Mouse (Mus musculus) thymus, postnatal 0 days (tissue): Measurements from ENCODE around the gene Rnf44. TPM values are rescaled to one million over a fixed set of nuclear protein-coding genes. Genes with fewer than 3 reads are reported as not detected.

Experiments
- DNase-seq: peaks from one replicate; pipeline ENCODE4 v3.0.0-alpha.2; 2015; ENCODE audit warnings: low spot score
- polyA plus RNA-seq: library from polyadenylated mRNA; unstranded; fragments of >200 nt; fragmentation: Nextera tagmentation; extraction: Ambion mirVana; gene quantifications from 2 replicates; pipeline ENCODE4 v1.2.1, GENCODE M21; 2015

The Rnf44 gene
- polyA plus RNA-seq, 1 experiment from 2014 or later = 83.5 TPM

DNA sequence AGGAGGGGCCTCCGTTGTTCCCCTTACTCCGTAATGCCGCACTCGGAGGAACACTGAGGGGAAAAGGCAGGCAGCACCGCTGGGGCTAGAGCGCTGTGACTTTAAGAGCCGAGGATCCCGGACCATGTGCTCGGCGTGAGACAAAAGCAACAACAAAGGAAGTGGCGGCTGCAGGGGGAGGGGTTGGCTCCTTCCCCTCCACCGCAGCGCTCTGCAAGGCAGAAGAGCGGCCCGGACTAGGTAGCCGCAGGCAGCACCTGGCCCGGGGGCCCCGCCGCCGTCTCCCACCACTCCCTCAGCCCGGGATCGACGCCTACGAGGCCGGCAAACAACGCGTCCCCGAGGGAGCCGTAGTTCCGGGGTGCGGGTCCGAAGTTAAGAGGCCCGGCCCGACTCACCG is 6.6 kb downstream of the Rnf44 start:
- DNase-seq = peak; percentile 93

DNA sequence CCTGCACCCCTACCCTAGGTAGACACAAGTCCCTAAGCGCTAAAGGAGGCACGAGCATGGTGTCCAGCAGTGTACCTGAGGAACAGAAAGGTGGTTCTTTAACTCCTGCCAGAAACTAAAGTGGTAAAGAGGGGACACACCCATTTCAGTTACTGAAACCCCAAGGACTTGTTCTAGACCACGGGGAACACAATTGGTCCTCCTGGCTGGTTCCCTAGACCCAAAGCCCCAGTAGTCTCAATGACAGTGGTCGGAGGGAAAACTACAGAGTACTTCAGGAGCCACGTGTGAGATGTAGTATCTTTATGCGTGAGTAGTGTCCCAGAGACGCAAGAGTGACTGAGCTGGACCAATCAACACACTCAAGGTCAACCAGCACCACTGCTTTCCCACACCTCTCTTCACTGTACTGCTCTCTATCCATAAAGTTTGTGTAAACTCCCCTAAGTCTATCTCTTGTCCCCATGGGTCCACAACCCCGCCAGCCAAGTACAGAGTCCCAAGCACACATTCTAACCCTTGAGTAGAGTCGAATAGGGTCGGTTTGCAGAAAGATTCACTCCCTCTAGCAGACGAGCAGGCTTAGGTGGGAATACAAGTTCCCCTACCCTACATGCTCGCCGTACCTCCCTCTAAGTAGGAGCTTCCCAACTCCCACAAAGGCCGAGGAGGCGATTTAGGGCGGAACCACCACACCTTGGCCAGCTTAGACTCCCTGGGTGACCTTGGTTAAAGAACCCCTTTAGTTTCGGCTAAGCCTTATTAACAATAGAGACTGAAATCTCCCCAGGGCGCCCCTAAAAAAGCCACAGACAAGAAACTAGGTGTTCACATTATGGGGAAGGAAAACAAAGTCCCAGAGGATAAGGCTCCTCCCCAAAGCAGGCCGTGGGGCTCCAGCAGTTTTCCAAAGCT is 7.3 kb downstream of the Rnf44 start:
- peak; percentile 14 for DNase-seq

- DNase-seq = no peak
These were observed 8.5 kb downstream of the Rnf44 start for GRCm38 (mm10) chr13:54685174-54685573.

GRCm38 (mm10) chr13:54684140-54684896 is 9.4 kb downstream of the Rnf44 start:
- no peak for DNase-seq

GRCm38 (mm10) chr13:54683301-54683700 is 10.4 kb downstream of the Rnf44 start:
- no peak for DNase-seq

DNA sequence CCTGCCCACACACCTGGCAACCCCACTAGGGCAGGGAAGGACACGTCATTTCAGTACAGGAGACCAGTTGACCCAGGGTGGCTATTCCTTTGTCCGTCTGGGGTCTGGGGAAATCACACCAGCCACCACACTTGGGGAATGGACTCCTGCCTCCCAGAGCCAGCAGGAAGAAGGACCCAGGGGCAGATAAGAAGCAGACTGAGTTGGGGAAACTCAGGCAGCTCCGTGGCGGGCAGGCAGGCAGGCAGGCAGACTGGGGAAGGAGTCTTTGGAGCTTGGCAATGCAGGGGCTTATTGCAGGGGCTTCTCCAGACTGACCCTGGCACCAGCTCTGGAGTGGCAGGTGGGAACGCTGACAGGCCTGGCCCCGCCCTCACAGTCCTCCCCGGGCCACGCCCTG is 12.4 kb downstream of the Rnf44 start:
- no peak for DNase-seq

DNA sequence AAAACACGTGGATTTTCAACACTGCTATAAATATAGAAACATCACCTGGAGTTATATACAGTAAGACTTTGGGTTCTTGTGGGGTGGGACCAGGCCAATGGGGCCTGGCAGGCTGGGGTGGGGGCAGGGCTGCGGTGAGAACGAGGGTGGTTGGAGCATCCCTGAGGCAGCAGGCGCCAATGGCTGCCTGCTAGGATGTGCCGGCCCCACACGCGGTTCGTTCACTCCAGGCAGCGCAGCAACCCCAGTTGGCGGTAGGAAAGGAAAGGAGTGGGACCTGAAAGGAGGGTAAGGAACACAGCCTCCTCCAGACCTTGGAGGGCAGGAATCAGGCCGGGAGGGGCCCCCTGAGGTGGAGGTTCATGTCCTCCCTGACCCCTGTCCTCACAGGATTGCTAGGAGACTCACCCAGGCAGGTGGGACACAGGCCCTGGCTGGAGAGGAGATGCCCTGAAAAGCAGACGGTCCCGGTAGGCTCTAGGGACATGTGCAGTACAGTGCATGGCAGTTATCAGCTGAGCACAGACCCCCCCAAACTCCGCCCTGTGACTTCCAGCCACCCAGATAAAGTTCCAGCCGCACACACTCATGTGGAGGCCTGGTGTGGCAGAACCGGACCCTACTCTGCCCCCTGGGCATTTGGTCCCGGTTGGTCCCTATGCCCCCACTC is 13.4 kb downstream of the Rnf44 start:
- no peak for DNase-seq

DNA sequence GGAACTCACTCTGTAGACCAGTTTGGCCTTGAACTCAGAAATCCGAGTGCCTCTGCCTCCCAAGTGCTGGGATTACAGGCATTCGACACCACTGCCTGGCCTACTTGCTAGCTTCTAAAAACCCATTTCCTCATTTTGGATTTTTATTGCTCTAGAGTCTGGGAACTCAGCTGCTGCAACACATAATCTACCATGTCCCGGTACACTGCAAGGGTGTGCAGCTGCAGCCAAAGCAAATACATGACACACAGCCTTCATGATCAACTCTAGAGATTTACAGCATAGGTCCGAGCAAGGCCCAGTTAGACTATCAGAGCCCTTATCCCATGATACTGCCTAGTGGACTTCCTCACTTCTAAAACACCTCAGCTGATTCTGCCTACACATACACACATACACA is 15.4 kb downstream of the Rnf44 start:
- DNase-seq = no peak

DNA sequence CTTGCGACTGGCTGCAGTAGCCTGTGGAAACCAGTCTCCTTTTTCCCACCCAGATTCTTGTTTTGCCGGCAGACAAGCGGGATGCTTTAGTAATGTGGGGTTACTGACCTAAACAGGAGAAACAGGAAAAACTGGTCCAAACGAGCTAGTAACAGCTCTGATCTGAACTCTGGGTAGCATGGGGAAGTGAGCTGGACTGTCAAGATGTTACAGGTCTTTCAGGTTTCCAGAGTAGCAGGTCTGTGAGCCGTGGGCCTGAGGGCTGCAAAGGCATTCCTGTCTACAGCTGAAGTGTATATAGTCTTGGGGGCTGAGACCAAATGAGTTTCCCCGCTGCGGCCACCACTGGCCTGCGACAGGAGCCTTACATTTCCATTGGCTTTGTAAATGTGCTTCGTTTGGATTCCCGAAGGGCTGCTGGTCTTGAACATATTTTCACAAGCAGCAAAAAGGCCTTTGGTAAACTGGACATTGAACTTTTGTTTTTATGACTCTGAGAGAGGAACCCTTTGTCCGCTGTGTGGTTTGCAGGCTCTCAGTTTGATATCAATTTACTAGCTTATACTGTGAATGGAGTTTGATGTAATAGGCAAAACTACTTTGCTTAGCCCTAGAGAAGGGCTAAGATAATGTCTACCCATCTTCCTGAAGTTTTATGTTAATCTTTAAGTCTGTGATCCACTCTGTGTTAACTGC is 17.7 kb downstream of the Rnf44 start:
- no peak for DNase-seq

DNA sequence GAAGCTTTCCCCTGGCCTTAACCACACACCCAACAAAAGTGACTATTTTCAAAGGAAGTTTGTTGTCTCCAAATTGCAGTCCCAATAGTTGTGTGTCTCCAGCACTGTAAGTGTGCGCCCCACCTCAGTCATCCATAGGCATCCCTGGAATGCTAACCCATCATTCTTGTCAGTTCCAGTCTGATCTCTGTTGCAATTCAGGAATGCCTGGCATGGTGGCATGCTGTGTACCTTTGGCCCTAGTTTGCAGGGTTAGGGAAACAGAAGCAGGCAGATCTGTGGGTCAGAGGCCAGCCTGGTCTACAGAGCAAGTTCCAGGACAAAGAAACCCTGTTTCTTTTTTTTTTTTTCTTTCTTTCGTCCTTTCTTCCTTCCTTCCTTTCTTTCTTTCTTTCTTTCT is 23.2 kb downstream of the Rnf44 start:
- DNase-seq = no peak

DNA sequence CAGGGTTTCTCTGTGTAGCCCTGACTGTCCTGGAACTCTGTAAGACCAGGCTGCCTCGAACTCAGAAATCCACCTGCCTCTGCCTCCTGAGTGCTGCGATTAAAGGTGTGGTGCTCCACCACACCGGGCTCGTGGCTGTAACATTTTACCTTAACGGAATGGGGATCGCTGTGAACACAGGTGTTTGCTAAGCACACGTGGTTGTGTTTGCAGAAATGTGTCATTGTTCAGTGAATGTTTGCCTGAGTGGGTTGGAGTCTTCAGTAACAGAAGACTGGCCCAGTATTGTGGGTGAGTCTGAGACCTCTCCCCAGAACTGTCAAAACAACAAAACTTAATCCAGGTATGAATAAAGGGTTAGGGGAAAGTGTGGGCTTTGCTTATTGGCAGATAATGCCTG is 28.6 kb downstream of the Rnf44 start:
- DNase-seq = no peak

GRCm38 (mm10) chr13:54664509-54664908 is 29.2 kb downstream of the Rnf44 start:
- DNase-seq = no peak

DNA sequence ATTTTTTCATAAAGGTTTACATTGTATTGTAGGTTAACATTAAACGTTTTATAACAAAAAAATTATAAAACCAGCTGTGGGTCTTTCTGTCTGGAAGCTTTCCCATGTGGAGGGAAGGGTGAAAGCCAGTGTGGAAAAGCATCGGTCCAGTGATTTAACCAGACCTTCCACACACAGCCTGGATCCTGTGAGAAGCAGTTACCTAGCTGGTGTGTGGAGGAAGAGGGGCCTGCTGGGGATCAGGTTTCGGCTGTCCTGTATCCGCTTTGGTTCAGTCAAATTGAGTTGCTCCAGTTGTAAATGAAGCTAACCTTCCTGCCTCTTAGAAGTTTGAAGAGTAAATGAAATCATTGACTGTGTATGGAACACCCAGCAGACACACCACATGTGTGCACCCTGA is 29.7 kb downstream of the Rnf44 start:
- DNase-seq = no peak

- no peak for DNase-seq
These were observed 32.3 kb downstream of the Rnf44 start for GRCm38 (mm10) chr13:54661358-54661757.

DNA sequence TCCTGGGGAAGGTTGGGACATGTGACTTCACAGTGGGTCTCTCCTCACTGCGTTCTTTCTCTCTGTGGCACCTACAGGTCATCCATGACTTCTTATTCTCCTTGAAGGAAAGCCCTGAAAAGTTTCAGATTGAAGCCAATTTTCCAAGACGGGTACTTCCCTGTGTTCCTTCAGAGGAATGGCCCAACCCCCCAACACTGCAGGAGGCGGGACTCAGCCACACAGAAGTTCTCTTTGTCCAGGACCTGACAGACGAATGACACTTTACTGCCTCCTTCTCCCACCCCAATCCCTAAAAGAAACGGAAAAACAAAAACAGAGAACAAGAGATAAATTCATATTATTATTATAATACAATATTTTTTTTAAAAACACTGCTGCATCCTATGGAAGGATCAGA is 32.8 kb downstream of the Rnf44 start:
- no peak for DNase-seq

- DNase-seq = no peak
These were observed 43.2 kb downstream of the Rnf44 start for GRCm38 (mm10) chr13:54650461-54650860.

GRCm38 (mm10) chr13:54635011-54635410 is 58.7 kb downstream of the Rnf44 start:
- no peak for DNase-seq

- DNase-seq = no peak
These were observed 60.9 kb downstream of the Rnf44 start for GRCm38 (mm10) chr13:54632731-54633277.
